Mouse (Mus musculus) urinary bladder, adult 18-20 months (tissue): ENCODE results near the gene Clec12a.

Source experiments
- DNase-seq, 2 experiments: peaks; one replicate each; pipeline ENCODE4 v3.0.0; 2022; ENCODE audit warnings: low spot score in 2 of 2, mixed read lengths in 2 of 2

Gene Clec12a

GRCm38 (mm10) chr6:129374937-129375471 is 32.5 kb downstream of the Clec12a start:
- DNase-seq = no peak

- no peak for DNase-seq
These were observed 38.0 kb downstream of the Clec12a start for GRCm38 (mm10) chr6:129380454-129380853.

- no peak for DNase-seq
These were observed 39.2 kb downstream of the Clec12a start for GRCm38 (mm10) chr6:129381736-129382135.

GRCm38 (mm10) chr6:129383466-129383865 is 41.0 kb downstream of the Clec12a start:
- no peak for DNase-seq

GRCm38 (mm10) chr6:129385000-129385399 is 42.5 kb downstream of the Clec12a start:
- no peak for DNase-seq

GRCm38 (mm10) chr6:129385774-129386173 is 43.3 kb downstream of the Clec12a start, which contains the start of gene Clec12b:
TSS of gene Clec12b (minus strand) at chr6:129385874.
- no peak for DNase-seq

- DNase-seq = no peak
These were observed 50.7 kb downstream of the Clec12a start for GRCm38 (mm10) chr6:129393087-129393720.

- DNase-seq = no peak
These were observed 51.2 kb downstream of the Clec12a start for GRCm38 (mm10) chr6:129393732-129394131.

- no peak for DNase-seq
These were observed 54.5 kb downstream of the Clec12a start, which contains the start of gene Clec1b for GRCm38 (mm10) chr6:129396997-129397396. TSS of gene Clec1b (plus strand) at chr6:129397297.

GRCm38 (mm10) chr6:129399945-129400344 is 57.5 kb downstream of the Clec12a start:
- DNase-seq = no peak

- no peak for DNase-seq
These were observed 59.9 kb downstream of the Clec12a start for GRCm38 (mm10) chr6:129402404-129402803.

GRCm38 (mm10) chr6:129403391-129403790 is 60.9 kb downstream of the Clec12a start:
- DNase-seq = no peak

GRCm38 (mm10) chr6:129405999-129406398 is 63.5 kb downstream of the Clec12a start:
- no peak for DNase-seq

- DNase-seq = no peak
These were observed 64.8 kb downstream of the Clec12a start for GRCm38 (mm10) chr6:129407324-129407723.

GRCm38 (mm10) chr6:129408562-129408961 is 66.1 kb downstream of the Clec12a start, which contains the start of gene Clec9a:
TSS of gene Clec9a (plus strand) at chr6:129408862.
- no peak for DNase-seq

- no peak for DNase-seq
These were observed 71.7 kb downstream of the Clec12a start for GRCm38 (mm10) chr6:129414177-129414576.
